In the genomic region with DNA sequence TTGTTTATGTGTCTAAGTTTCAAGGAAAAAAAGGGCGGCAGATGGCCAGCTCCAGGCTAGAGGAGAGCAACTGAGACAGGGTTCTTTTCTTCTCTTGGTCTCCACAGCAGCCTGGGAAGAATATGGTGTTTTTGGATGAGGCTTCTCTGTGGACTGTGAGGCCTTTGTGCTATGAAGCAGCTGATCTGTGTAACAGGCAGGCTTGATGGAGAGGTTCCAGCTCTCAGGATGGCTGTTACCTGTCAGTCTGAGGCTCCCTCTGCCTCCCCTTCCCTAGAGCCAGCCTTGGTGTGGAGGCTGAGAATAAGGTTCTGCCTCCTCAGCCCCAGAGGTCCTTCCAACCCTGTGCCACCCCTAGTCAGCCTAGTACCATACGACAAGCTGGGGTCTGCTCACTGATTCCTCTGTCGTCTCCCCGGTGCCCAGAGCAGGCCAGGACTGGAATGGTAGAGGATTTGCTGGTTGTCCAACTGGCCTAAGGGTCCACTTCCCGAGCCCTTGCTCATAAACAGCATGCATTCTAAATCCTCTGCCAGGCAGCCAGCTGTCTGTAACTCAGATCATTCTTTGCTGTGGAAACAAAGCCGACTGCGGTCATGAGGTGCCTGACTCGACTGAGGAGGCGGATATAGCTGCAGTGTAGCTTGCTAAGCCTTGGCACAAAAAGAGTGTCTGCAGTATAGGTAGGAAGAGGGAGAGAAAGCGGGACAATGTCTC, we compare ENCODE assay signal across 9 mouse cellular contexts.
DNase-seq lines count a peak whose midpoint lies in the region; ATAC-seq and TF ChIP-seq lines count a peak whose summit lies in the region.
"Had no signal": no experiment of that assay in that cellular context is flagged by ENCODE, and none has a peak within 500 bp of the region (broad histone marks: within the 10 kb centered on the region; RNA-seq: fewer than 3 reads in every experiment).

No protein-coding gene starts in this region.

- H3K9ac ChIP-seq in lung, postnatal 0 days (replicated peaks; ENCODE audit: low read depth): no peak overlapping the region
- H3K9ac ChIP-seq in forebrain, embryonic 14.5 days (ENCODE audit: low read length): no peak overlapping the region
- H3K9ac ChIP-seq in limb, embryonic 13.5 days: no peak overlapping the region
- no peak overlapping the region for H3K9ac ChIP-seq in stomach, embryonic 14.5 days (replicated peaks; ENCODE audit: low read depth, low read length)
- H3K9ac ChIP-seq: liver, embryonic 15.5 days had no signal

- no peak for DNase-seq in lung, postnatal 0 days (ENCODE audit: low spot score)
- DNase-seq in lung, adult 2 months: no peak
- DNase-seq in forebrain, embryonic 14.5 days (ENCODE audit: low spot score): peak; percentile 63
- no peak for DNase-seq in thymus, postnatal 10 days (ENCODE audit: low spot score in 2 of 2)
- no peak for DNase-seq in heart, postnatal 4 days
- no peak for DNase-seq in adrenal gland, adult 8-10 months

- no peak for TF ChIP-seq CTCF in lung, postnatal 0 days (IDR thresholded peaks at IDR 0.05)
- no peak for TF ChIP-seq CTCF in lung, adult 2 months (IDR thresholded peaks at IDR 0.05; ENCODE audit: insufficient read depth, low read length)

- no peak overlapping the region for H3K4me3 ChIP-seq in lung, postnatal 0 days (ENCODE audit: low read depth, low read length)
- H3K4me3 ChIP-seq in lung, adult 2 months (replicated peaks; ENCODE audit: extremely low read depth, low read depth, low read length): no peak overlapping the region
- H3K4me3 ChIP-seq in forebrain, embryonic 14.5 days (ENCODE audit: low read depth, low read length): no peak overlapping the region
- H3K4me3 ChIP-seq in limb, embryonic 13.5 days: no peak overlapping the region
- H3K4me3 ChIP-seq in stomach, embryonic 14.5 days (ENCODE audit: low read depth, low read length): no peak overlapping the region
- H3K4me3 ChIP-seq: liver, embryonic 15.5 days had no signal

- TF ChIP-seq EP300 in lung, postnatal 0 days (IDR thresholded peaks at IDR 0.05): no peak

- H3K9me3 ChIP-seq in lung, postnatal 0 days (ENCODE audit: low read length): no peaks in the 10 kb centered on the region
- H3K9me3 ChIP-seq in forebrain, embryonic 14.5 days (replicated peaks; ENCODE audit: control insufficient read depth, low read length): no peaks in the 10 kb centered on the region
- H3K9me3 ChIP-seq in limb, embryonic 13.5 days: no peaks in the 10 kb centered on the region
- H3K9me3 ChIP-seq in stomach, embryonic 14.5 days (ENCODE audit: control insufficient read depth, low read depth, low read length): no peaks in the 10 kb centered on the region
- H3K9me3 ChIP-seq: liver, embryonic 15.5 days had no signal

- no peak overlapping the region for H3K27ac ChIP-seq in lung, postnatal 0 days (ENCODE audit: low read length)
- peak overlapping the region; percentile 67; the same call in 1 of the 2 replicates for H3K27ac ChIP-seq in forebrain, embryonic 14.5 days (ENCODE audit: low read depth, low read length)
- peak overlapping the region; percentile 12 for H3K27ac ChIP-seq in limb, embryonic 13.5 days
- peak overlapping the region; percentile 78 for H3K27ac ChIP-seq in stomach, embryonic 14.5 days (ENCODE audit: low read length)
- H3K27ac ChIP-seq: liver, embryonic 15.5 days had no signal

- no peaks in the 10 kb centered on the region for H3K27me3 ChIP-seq in lung, postnatal 0 days (replicated peaks; ENCODE audit: insufficient read depth, low read length)
- no peaks in the 10 kb centered on the region for H3K27me3 ChIP-seq in forebrain, embryonic 14.5 days (replicated peaks; ENCODE audit: control insufficient read depth, insufficient read depth, low read length)
- H3K27me3 ChIP-seq in limb, embryonic 13.5 days: no peaks in the 10 kb centered on the region
- no peaks in the 10 kb centered on the region for H3K27me3 ChIP-seq in stomach, embryonic 14.5 days (ENCODE audit: control insufficient read depth, insufficient read depth, low read length)
- H3K27me3 ChIP-seq: liver, embryonic 15.5 days had no signal

- H3K4me1 ChIP-seq in lung, postnatal 0 days (ENCODE audit: insufficient read depth, low read depth, low read length): peaks cover 2% of the 10 kb centered on the region; the same call in 1 of the 2 replicates
- no peaks in the 10 kb centered on the region for H3K4me1 ChIP-seq in lung, adult 2 months (ENCODE audit: control insufficient read depth, insufficient read depth, low read length)
- H3K4me1 ChIP-seq in forebrain, embryonic 14.5 days (ENCODE audit: control insufficient read depth, insufficient read depth, low read length): peaks cover 28% of the 10 kb centered on the region
- H3K4me1 ChIP-seq in limb, embryonic 13.5 days: peaks cover 39% of the 10 kb centered on the region
- H3K4me1 ChIP-seq in stomach, embryonic 14.5 days (ENCODE audit: control insufficient read depth, insufficient read depth, low read length): peaks cover 16% of the 10 kb centered on the region
- H3K4me1 ChIP-seq: liver, embryonic 15.5 days had no signal

- TF ChIP-seq POLR2A in lung, adult 2 months (IDR thresholded peaks at IDR 0.05; ENCODE audit: borderline replicate concordance, extremely low read depth, low read depth, low read length): no peak

- 72% methylated on average over 10 of the region's 10 CpGs for WGBS in lung, postnatal 0 days
- WGBS in lung, adult 2 months: 74% methylated on average over 10 of the region's 10 CpGs
- 49% methylated on average over 10 of the region's 10 CpGs for WGBS in forebrain, embryonic 14.5 days
- WGBS in limb, embryonic 13.5 days: 54% methylated on average over 10 of the region's 10 CpGs
- 68% methylated on average over 10 of the region's 10 CpGs for WGBS in stomach, embryonic 14.5 days

- ATAC-seq in lung, postnatal 0 days: 0 out of 2 replicates have a peak, but pooled peaks have one; percentile 13
- peak; percentile 59 for ATAC-seq in forebrain, embryonic 14.5 days
- no peak for ATAC-seq in limb, embryonic 13.5 days (ENCODE audit: low FRiP score, low read depth)
- no peak for ATAC-seq in stomach, embryonic 14.5 days (ENCODE audit: insufficient number of reproducible peaks, insufficient read depth, low FRiP score, low read depth)

- H3K36me3 ChIP-seq in lung, postnatal 0 days (ENCODE audit: insufficient read depth, low read length): no peaks in the 10 kb centered on the region
- H3K36me3 ChIP-seq in forebrain, embryonic 14.5 days (ENCODE audit: control insufficient read depth, insufficient read depth, low read length): no peaks in the 10 kb centered on the region
- no peaks in the 10 kb centered on the region for H3K36me3 ChIP-seq in limb, embryonic 13.5 days
- H3K36me3 ChIP-seq in stomach, embryonic 14.5 days (ENCODE audit: control insufficient read depth, insufficient read depth, low read length): no peaks in the 10 kb centered on the region
- H3K36me3 ChIP-seq: liver, embryonic 15.5 days had no signal

- H3K4me2 ChIP-seq in lung, postnatal 0 days (replicated peaks; ENCODE audit: low read depth, low read length): no peak overlapping the region
- no peak overlapping the region for H3K4me2 ChIP-seq in forebrain, embryonic 14.5 days (ENCODE audit: low read length)
- no peak overlapping the region for H3K4me2 ChIP-seq in limb, embryonic 13.5 days (replicated peaks)
- H3K4me2 ChIP-seq in stomach, embryonic 14.5 days (replicated peaks; ENCODE audit: low read depth, low read length): no peak overlapping the region
- H3K4me2 ChIP-seq: liver, embryonic 15.5 days had no signal

Comparison
In these comparisons a context has a peak if more than half of its experiments do, and no peak if none do; other contexts are left out.
1. ATAC-seq: peak in lung, postnatal 0 days (single experiment) and forebrain, embryonic 14.5 days (single experiment); none in limb, embryonic 13.5 days (single experiment) and stomach, embryonic 14.5 days (single experiment).